Mouse (Mus musculus): ENCODE measurements around the gene Olfr466. TPM values are rescaled to one million over a fixed set of nuclear protein-coding genes. Genes with fewer than 3 reads are reported as not detected.

Olfr466 gene
- polyA plus RNA-seq, 1 experiment: not detected

DNA sequence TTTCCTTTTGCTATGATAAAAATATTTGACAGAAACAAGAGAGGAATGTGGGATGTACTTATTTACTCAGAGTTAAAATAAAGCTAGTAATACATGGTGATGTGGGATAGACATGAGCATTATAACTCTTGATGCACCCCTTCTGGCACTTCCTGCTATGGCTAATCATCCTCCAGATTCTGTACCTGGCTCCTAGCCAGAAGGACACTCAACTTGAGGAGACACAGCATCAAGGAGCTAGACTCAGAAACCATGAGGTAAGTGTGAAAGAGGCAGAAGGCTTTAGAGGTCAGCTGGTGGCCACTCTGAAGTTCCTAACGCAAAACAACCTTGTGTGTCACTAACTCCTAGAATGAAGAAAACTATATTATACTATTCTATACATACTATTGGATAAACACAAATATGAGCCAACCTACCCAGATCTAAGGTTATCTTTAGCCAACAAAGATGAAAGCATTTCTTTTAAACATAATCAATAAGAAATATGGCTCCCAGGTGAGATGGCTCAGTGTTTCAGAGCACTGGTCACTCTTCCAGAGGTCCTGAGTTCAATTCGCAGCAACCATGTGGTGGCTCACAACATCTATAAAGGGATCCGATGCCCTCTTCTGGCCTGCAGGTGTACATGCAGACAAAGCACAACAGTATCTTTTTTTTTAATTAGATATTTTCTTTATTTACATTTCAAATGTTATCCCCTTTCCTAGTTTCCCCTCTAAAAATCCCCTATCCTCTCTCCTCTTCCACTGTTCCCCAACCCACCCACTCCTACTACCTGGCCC is 22.8 kb upstream of the Olfr466 start:
- Histone ChIP-seq H3K4me1 (ENCODE audit: control insufficient read depth, insufficient read depth, low read length) (peaks cover 1% of the 10 kb centered on the region; the same call in 1 of the 2 replicates), H3K27ac (ENCODE audit: control insufficient read depth, insufficient read depth, low read depth, low read length, poor library complexity) (no peak overlapping the region), H3K4me3 (replicated peaks; ENCODE audit: control insufficient read depth, low read depth, low read length) (no peak overlapping the region)
- WGBS: 41% methylated on average over 3 of the region's 3 CpGs
- TF ChIP-seq CTCF (IDR thresholded peaks at IDR 0.05; ENCODE audit: control insufficient read depth, insufficient read depth, low read length): peak; percentile 39
- no peak for TF ChIP-seq POLR2A (IDR thresholded peaks at IDR 0.05; ENCODE audit: borderline replicate concordance, control insufficient read depth, low read depth, low read length)

GRCm38 (mm10) chr13:65137789-65138188 is 12.3 kb upstream of the Olfr466 start, which contains the start of gene Olfr465-ps1:
Olfr465-ps1 (plus strand) TSS chr13:65138089.
- H3K4me1 ChIP-seq (ENCODE audit: control insufficient read depth, insufficient read depth, low read length): no peaks in the 10 kb centered on the region
- 81% methylated on average over 4 of the region's 4 CpGs for WGBS
- TF ChIP-seq POLR2A (IDR thresholded peaks at IDR 0.05; ENCODE audit: borderline replicate concordance, control insufficient read depth, low read depth, low read length) (no peak), CTCF (IDR thresholded peaks at IDR 0.05; ENCODE audit: control insufficient read depth, insufficient read depth, low read length) (no peak)
- H3K27ac ChIP-seq (ENCODE audit: control insufficient read depth, insufficient read depth, low read depth, low read length, poor library complexity): no peak within 1 kb of the TSS
- H3K4me3 ChIP-seq (replicated peaks; ENCODE audit: control insufficient read depth, low read depth, low read length): no peak within 1 kb of the TSS

- TF ChIP-seq CTCF (IDR thresholded peaks at IDR 0.05; ENCODE audit: control insufficient read depth, insufficient read depth, low read length) (no peak), POLR2A (IDR thresholded peaks at IDR 0.05; ENCODE audit: borderline replicate concordance, control insufficient read depth, low read depth, low read length) (no peak)
- H3K27ac ChIP-seq (ENCODE audit: control insufficient read depth, insufficient read depth, low read depth, low read length, poor library complexity): no peak overlapping the region
- 77% methylated on average over 3 of the region's 3 CpGs for WGBS
- no peak overlapping the region for H3K4me3 ChIP-seq (replicated peaks; ENCODE audit: control insufficient read depth, low read depth, low read length)
- H3K4me1 ChIP-seq (ENCODE audit: control insufficient read depth, insufficient read depth, low read length): no peaks in the 10 kb centered on the region
Measured at GRCm38 (mm10) chr13:65174102-65174501, 24.1 kb downstream of the Olfr466 start.

DNA sequence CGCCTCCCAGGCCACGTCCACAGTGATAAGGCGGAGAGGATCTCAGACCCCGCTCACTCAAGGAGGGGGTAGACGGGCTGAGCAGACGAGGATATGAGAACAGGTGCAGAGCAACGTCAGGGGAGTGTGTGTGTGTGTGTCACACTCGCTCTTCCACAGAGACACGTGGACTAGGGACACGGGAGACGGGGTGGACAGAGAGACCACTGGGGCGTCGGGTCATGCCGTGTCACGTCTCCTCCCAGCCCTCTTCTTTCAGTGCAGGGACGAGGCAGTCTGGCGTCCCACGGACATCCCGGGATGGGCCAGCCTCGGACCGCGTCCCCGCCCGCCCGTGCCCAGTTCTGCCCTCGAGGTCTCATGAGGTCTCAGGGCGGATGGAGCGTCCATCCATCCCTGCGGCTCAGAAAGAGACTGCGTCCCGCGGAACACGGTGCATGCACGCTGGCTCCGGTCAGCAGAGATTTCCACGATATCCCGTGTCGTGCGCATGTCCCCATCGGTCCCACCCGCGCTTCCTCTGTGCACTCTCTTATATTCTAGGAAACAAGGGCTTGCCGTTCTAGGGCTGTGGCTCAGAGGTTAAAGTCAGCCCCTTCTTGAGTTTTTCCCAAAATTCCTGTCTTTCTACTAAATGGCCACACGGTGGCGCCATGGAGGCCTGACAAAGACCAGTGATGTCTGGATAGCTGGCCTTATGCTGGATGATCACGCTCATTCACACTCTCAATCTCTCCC is 25.9 kb downstream of the Olfr466 start:
- Histone ChIP-seq H3K27ac (ENCODE audit: control insufficient read depth, insufficient read depth, low read depth, low read length, poor library complexity) (no peak overlapping the region), H3K4me1 (ENCODE audit: control insufficient read depth, insufficient read depth, low read length) (no peaks in the 10 kb centered on the region), H3K4me3 (replicated peaks; ENCODE audit: control insufficient read depth, low read depth, low read length) (no peak overlapping the region)
- TF ChIP-seq CTCF (IDR thresholded peaks at IDR 0.05; ENCODE audit: control insufficient read depth, insufficient read depth, low read length) (peak; percentile 78), POLR2A (IDR thresholded peaks at IDR 0.05; ENCODE audit: borderline replicate concordance, control insufficient read depth, low read depth, low read length) (no peak)
- WGBS: 19% methylated on average over 46 of the region's 46 CpGs

DNA sequence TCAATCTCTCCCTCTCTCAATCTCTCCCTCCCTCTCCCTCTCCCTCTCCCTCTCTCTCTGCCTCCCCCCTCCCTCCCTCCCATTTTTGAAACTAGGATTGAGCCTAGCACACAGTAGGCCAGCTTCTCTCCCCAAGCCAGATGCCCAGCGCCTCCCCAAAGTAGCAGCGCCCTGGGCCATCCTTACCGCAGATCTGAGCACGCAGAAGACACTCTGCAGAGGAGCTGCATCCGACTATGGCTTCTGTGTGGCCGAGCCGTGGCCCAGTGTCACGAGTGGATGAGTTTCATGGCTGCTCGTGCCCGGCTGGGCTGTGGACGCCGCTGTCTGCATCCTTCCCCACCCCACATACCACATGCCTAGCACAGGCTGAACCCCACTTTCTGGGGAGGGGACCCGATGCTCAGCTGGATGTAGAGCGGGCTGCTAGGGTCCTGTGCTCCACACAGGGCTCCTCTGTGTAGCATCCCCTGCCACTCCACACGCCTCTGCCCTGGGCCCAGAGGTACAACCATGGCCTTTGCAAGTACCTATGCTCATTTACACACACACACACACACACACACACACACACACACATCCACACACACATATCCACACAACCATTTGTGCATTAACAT is 26.5 kb downstream of the Olfr466 start:
- no peak for TF ChIP-seq CTCF (IDR thresholded peaks at IDR 0.05; ENCODE audit: control insufficient read depth, insufficient read depth, low read length)
- TF ChIP-seq POLR2A (IDR thresholded peaks at IDR 0.05; ENCODE audit: borderline replicate concordance, control insufficient read depth, low read depth, low read length): no peak
- no peaks in the 10 kb centered on the region for H3K4me1 ChIP-seq (ENCODE audit: control insufficient read depth, insufficient read depth, low read length)
- 57% methylated on average over 15 of the region's 15 CpGs for WGBS
- H3K27ac ChIP-seq (ENCODE audit: control insufficient read depth, insufficient read depth, low read depth, low read length, poor library complexity): no peak overlapping the region
- no peak overlapping the region for H3K4me3 ChIP-seq (replicated peaks; ENCODE audit: control insufficient read depth, low read depth, low read length)

DNA sequence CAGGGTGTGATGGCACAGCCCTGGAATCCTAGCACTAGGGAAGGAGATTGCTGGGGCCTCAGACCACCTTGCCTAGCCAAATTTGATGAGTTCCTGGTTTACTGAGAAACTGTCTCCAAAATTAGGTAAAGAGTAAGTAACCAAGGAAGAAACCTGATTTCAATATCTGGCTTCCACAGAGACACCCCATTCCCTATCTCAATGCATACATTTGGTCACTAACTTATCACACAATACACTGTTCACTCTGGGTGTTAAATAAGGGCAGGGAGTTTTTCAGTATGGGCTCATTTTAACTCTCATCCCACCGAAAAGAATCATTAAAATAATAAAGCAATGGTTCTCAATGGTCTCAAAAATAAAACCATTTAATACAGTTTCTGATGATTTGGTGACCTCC is 50.6 kb downstream of the Olfr466 start:
- no peak overlapping the region for H3K4me3 ChIP-seq (replicated peaks; ENCODE audit: control insufficient read depth, low read depth, low read length)
- WGBS: 55% methylated on average over 1 of the region's 1 CpGs
- no peak overlapping the region for H3K27ac ChIP-seq (ENCODE audit: control insufficient read depth, insufficient read depth, low read depth, low read length, poor library complexity)
- no peaks in the 10 kb centered on the region for H3K4me1 ChIP-seq (ENCODE audit: control insufficient read depth, insufficient read depth, low read length)
- TF ChIP-seq POLR2A (IDR thresholded peaks at IDR 0.05; ENCODE audit: borderline replicate concordance, control insufficient read depth, low read depth, low read length) (no peak), CTCF (IDR thresholded peaks at IDR 0.05; ENCODE audit: control insufficient read depth, insufficient read depth, low read length) (no peak)

Other genes with a start within 250 kb of the Olfr466 start
- not detected in 2 replicates for gene Cntnap3, start 246.3 kb upstream of the Olfr466 start, polyA plus RNA-seq (2011; ENCODE audit: insufficient read depth, insufficient read length, low replicate concordance, missing spikeins)
- gene Spata31, start 232.8 kb upstream of the Olfr466 start, polyA plus RNA-seq (2011; ENCODE audit: insufficient read depth, insufficient read length, low replicate concordance, missing spikeins): not detected in 2 replicates
- gene Spata31d1c, start 117.2 kb upstream of the Olfr466 start, polyA plus RNA-seq (2011; ENCODE audit: insufficient read depth, insufficient read length, low replicate concordance, missing spikeins): not detected in 2 replicates
- 1.2 TPM in 1 of 2 replicates, not detected in the other for gene Prss47, start 97.5 kb upstream of the Olfr466 start, polyA plus RNA-seq (2011; ENCODE audit: insufficient read depth, insufficient read length, low replicate concordance, missing spikeins)
- gene Mfsd14b, start 37.3 kb upstream of the Olfr466 start, polyA plus RNA-seq (2011; ENCODE audit: insufficient read depth, insufficient read length, low replicate concordance, missing spikeins): 13.7 and 15.4 TPM in 2 replicates
- not detected in 2 replicates for gene Olfr465-ps1, start 12.2 kb upstream of the Olfr466 start, polyA plus RNA-seq (2011; ENCODE audit: insufficient read depth, insufficient read length, low replicate concordance, missing spikeins)
- 4.9 TPM in 1 of 2 replicates, not detected in the other for gene Nlrp4f, start 55.7 kb downstream of the Olfr466 start, polyA plus RNA-seq (2011; ENCODE audit: insufficient read depth, insufficient read length, low replicate concordance, missing spikeins)
- gene Gm10775, start 109.3 kb downstream of the Olfr466 start, polyA plus RNA-seq (2011; ENCODE audit: insufficient read depth, insufficient read length, low replicate concordance, missing spikeins): not detected in 2 replicates
- 6.1 and 12.2 TPM in 2 replicates for gene Zfp369, start 128.6 kb downstream of the Olfr466 start, polyA plus RNA-seq (2011; ENCODE audit: insufficient read depth, insufficient read length, low replicate concordance, missing spikeins)